Mouse (Mus musculus): ENCODE data around the gene Taf10. TPM values are rescaled to one million over a fixed set of nuclear protein-coding genes. Genes with fewer than 3 reads are reported as not detected.

The Taf10 gene
- polyA plus RNA-seq, 1 experiment from 2014 or later: 167 TPM

GRCm38 (mm10) chr7:105762517-105763270 is 18.5 kb upstream of the Taf10 start:
- Histone ChIP-seq H3K9me3 (replicated peaks; ENCODE audit: low read length) (no peaks in the 10 kb centered on the region), H3K36me3 (ENCODE audit: insufficient read depth, low read length) (peaks cover 31% of the 10 kb centered on the region), H3K27ac (no peak overlapping the region), H3K4me2 (ENCODE audit: low read length) (peak overlapping the region; percentile 27), H3K9ac (ENCODE audit: low read depth, low read length) (no peak overlapping the region), H3K4me1 (replicated peaks; ENCODE audit: insufficient read depth, low read length) (0 out of 2 replicates have a peak, but pooled peaks cover 3% of the 10 kb centered on the region), H3K4me3 (replicated peaks; ENCODE audit: low read depth, low read length) (no peak overlapping the region), H3K27me3 (ENCODE audit: insufficient read depth, low read length) (no peaks in the 10 kb centered on the region)
- no peak for ATAC-seq (replicated peaks; ENCODE audit: low FRiP score, low read depth)
- no peak for DNase-seq (ENCODE audit: low spot score)
- 61% methylated on average over 55 of the region's 55 CpGs for WGBS
- no peak for TF ChIP-seq CTCF (IDR thresholded peaks at IDR 0.05; ENCODE audit: low read depth)

GRCm38 (mm10) chr7:105761813-105762484 is 17.8 kb upstream of the Taf10 start:
- Histone ChIP-seq H3K36me3 (ENCODE audit: insufficient read depth, low read length) (peaks cover 31% of the 10 kb centered on the region), H3K4me1 (replicated peaks; ENCODE audit: insufficient read depth, low read length) (no peaks in the 10 kb centered on the region), H3K4me2 (ENCODE audit: low read length) (peak overlapping the region; percentile 27), H3K9me3 (replicated peaks; ENCODE audit: low read length) (no peaks in the 10 kb centered on the region), H3K9ac (ENCODE audit: low read depth, low read length) (no peak overlapping the region), H3K27ac (no peak overlapping the region), H3K27me3 (ENCODE audit: insufficient read depth, low read length) (no peaks in the 10 kb centered on the region), H3K4me3 (replicated peaks; ENCODE audit: low read depth, low read length) (no peak overlapping the region)
- WGBS: 50% methylated on average over 51 of the region's 51 CpGs
- DNase-seq (ENCODE audit: low spot score) (no peak), ATAC-seq (replicated peaks; ENCODE audit: low FRiP score, low read depth) (0 out of 2 replicates have a peak, but pooled peaks have one; percentile 16)
- no peak for TF ChIP-seq CTCF (IDR thresholded peaks at IDR 0.05; ENCODE audit: low read depth)

- Histone ChIP-seq H3K4me3 (replicated peaks; ENCODE audit: low read depth, low read length) (no peak overlapping the region), H3K9ac (ENCODE audit: low read depth, low read length) (no peak overlapping the region), H3K4me1 (replicated peaks; ENCODE audit: insufficient read depth, low read length) (peaks cover 3% of the 10 kb centered on the region; the same call in 1 of the 2 replicates), H3K36me3 (ENCODE audit: insufficient read depth, low read length) (peaks cover 11% of the 10 kb centered on the region; the same call in 1 of the 2 replicates), H3K9me3 (replicated peaks; ENCODE audit: low read length) (no peaks in the 10 kb centered on the region), H3K27ac (no peak overlapping the region), H3K27me3 (ENCODE audit: insufficient read depth, low read length) (no peaks in the 10 kb centered on the region), H3K4me2 (ENCODE audit: low read length) (no peak overlapping the region)
- ATAC-seq (replicated peaks; ENCODE audit: low FRiP score, low read depth) (no peak), DNase-seq (ENCODE audit: low spot score) (no peak)
- 93% methylated on average over 10 of the region's 10 CpGs for WGBS
- TF ChIP-seq CTCF (IDR thresholded peaks at IDR 0.05; ENCODE audit: low read depth): no peak
Observed at GRCm38 (mm10) chr7:105753281-105753680, 9.1 kb upstream of the Taf10 start.

GRCm38 (mm10) chr7:105752716-105753115 is 8.6 kb upstream of the Taf10 start:
- Histone ChIP-seq H3K9me3 (replicated peaks; ENCODE audit: low read length) (no peaks in the 10 kb centered on the region), H3K4me3 (replicated peaks; ENCODE audit: low read depth, low read length) (no peak overlapping the region), H3K27ac (no peak overlapping the region), H3K36me3 (ENCODE audit: insufficient read depth, low read length) (peaks cover 11% of the 10 kb centered on the region; the same call in 1 of the 2 replicates), H3K4me1 (replicated peaks; ENCODE audit: insufficient read depth, low read length) (peaks cover 3% of the 10 kb centered on the region; the same call in 1 of the 2 replicates), H3K27me3 (ENCODE audit: insufficient read depth, low read length) (no peaks in the 10 kb centered on the region), H3K9ac (ENCODE audit: low read depth, low read length) (no peak overlapping the region), H3K4me2 (ENCODE audit: low read length) (no peak overlapping the region)
- TF ChIP-seq CTCF (IDR thresholded peaks at IDR 0.05; ENCODE audit: low read depth): no peak
- 96% methylated on average over 2 of the region's 2 CpGs for WGBS
- DNase-seq (ENCODE audit: low spot score) (no peak), ATAC-seq (replicated peaks; ENCODE audit: low FRiP score, low read depth) (peak; percentile 16; the same call in 1 of the 2 replicates)

- H3K4me3 ChIP-seq (replicated peaks; ENCODE audit: low read depth, low read length): peak within 1 kb of the TSS; percentile 68
- H3K9me3 ChIP-seq (replicated peaks; ENCODE audit: low read length): no peaks in the 10 kb centered on the region
- H3K9ac ChIP-seq (ENCODE audit: low read depth, low read length): peak within 1 kb of the TSS; percentile 64
- H3K27me3 ChIP-seq (ENCODE audit: insufficient read depth, low read length): no peaks in the 10 kb centered on the region
- 18% methylated on average over 20 of the region's 20 CpGs for WGBS
- peak within 1 kb of the TSS; percentile 92 for H3K4me2 ChIP-seq (ENCODE audit: low read length)
- DNase-seq (ENCODE audit: low spot score) (peak; percentile 97), ATAC-seq (replicated peaks; ENCODE audit: low FRiP score, low read depth) (peak; percentile 94)
- peaks cover 3% of the 10 kb centered on the region; the same call in 1 of the 2 replicates for H3K4me1 ChIP-seq (replicated peaks; ENCODE audit: insufficient read depth, low read length)
- TF ChIP-seq CTCF (IDR thresholded peaks at IDR 0.05; ENCODE audit: low read depth): no peak
- H3K27ac ChIP-seq: peak within 1 kb of the TSS; percentile 50; the same call in 1 of the 2 replicates
- peaks cover 10% of the 10 kb centered on the region; the same call in 1 of the 2 replicates for H3K36me3 ChIP-seq (ENCODE audit: insufficient read depth, low read length)
Observed at GRCm38 (mm10) chr7:105751491-105752433, 7.6 kb upstream of the Taf10 start, which contains the start of gene Tpp1. Gene Tpp1 (minus strand): TSS chr7:105752235.

All from kidney, postnatal 0 days (tissue).